Mouse (Mus musculus) left cerebral cortex, postnatal 14 days (tissue): Measurements from ENCODE around the gene Emg1. TPM values are rescaled to one million over a fixed set of nuclear protein-coding genes. Genes with fewer than 3 reads are reported as not detected.

Experiments
- DNase-seq, 2 experiments: peaks; one replicate each; pipeline ENCODE4 v3.0.0; 2021 to 2022; ENCODE audit warnings: low spot score in 2 of 2, mixed read lengths in 1 of 2
- intact Hi-C: fragments of 180-260 bp; cut with DNase I; formaldehyde crosslinking; loops from one replicate; pipeline ENCODE4 v1.15.1; 2025
- total RNA-seq, 2 experiments: library from RNA; stranded (reverse); gene quantifications; 2 replicates each; pipeline ENCODE4 v1.2.3; 2021

Emg1 gene
- total RNA-seq, 2 experiments from 2014 or later: 45.6 to 45.9 TPM

DNA sequence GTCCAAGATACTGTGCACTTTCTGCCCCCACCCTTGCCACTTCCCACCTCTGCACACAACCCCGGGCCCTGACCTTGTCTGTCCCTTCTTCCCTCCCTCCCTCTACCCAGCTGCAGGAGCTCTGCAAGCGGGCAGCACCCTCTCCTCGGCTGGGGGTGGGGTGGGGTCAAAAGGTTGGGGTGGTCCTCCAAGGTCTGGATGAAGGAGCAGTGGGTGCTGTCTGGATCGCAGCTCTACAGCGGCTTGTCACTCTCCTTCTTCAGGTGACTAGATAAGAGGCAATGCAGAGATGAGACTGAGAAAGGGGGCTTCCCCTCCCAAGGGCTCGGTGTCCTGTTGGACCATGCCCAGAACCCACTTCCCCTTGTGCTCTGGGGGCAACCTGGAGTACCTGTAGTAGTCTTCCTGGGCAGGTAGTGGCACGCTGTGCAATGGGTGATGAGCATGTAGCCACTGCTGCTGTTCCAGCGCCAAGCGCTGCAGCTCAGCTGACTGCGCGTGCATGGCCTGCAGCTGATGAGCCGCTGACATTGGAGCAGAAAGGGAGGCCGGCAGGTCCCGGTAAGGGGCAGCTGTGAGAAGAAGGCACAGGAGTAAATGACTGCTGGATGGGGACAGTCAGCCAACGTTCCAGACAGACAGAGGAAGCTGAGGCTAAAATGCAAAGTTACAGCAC is 31.0 kb upstream of the Emg1 start:
- DNase-seq: no peak
- intact Hi-C loops: loop anchor here (5.0 kb wide), 1 partner anchor 41 kb away; no protein-coding TSS in a partner anchor

- intact Hi-C loops: loop anchor here (2.0 to 5.0 kb wide), 2 partner anchors 29 to 40 kb away; partner anchors contain the start of genes Emg1 and Phb2
- no peak for DNase-seq
Observed at GRCm38 (mm10) chr6:124741842-124742241, 29.9 kb upstream of the Emg1 start.

- peak; percentile 88 to 95 for DNase-seq
- intact Hi-C loops: loop anchor here (2.0 to 5.0 kb wide), 2 partner anchors 28 to 39 kb away; partner anchors contain the start of genes Emg1 and Phb2
Observed at GRCm38 (mm10) chr6:124740888-124741761, 29.1 kb upstream of the Emg1 start, which contains the start of gene Grcc10. TSS of gene Grcc10 (minus strand) at chr6:124741374.

GRCm38 (mm10) chr6:124740211-124740887 is 28.4 kb upstream of the Emg1 start:
- peak in 1 of 2 experiments; percentile 58 for DNase-seq
- intact Hi-C loops: loop anchor here (2.0 to 5.0 kb wide), 2 partner anchors 28 to 38 kb away; partner anchors contain the start of genes Emg1 and Phb2

- DNase-seq: no peak
- intact Hi-C loops: no loop called here
Observed at GRCm38 (mm10) chr6:124739231-124739796, 27.3 kb upstream of the Emg1 start.

- intact Hi-C loops: no loop called here
- DNase-seq: no peak
Observed at GRCm38 (mm10) chr6:124738511-124739023, 26.6 kb upstream of the Emg1 start, which contains the start of gene Ptpn6. TSS of gene Ptpn6 (minus strand) at chr6:124738714.

DNA sequence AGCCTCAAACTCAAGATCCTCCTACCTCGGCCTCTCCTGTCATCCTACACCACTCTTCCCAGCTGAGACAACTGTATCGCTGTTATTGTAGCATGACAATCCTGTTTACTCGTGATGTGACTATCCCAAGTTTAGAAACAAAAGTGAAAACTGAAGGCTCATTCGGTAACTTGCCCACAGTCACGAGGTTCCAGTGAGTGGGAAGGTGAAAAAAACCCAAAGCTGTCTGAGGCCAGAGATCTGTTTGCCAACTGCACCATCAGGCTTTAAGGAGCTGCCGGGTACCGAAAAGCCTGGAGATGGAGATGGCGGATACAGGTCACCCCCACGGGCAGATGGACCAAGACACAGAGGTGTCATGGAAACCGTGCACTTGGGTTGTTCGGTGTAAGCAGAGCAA is 25.1 kb upstream of the Emg1 start:
- intact Hi-C loops: no loop called here
- DNase-seq: no peak

- intact Hi-C loops: no loop called here
- DNase-seq: no peak
Observed at GRCm38 (mm10) chr6:124734417-124734816, 22.4 kb upstream of the Emg1 start.

- intact Hi-C loops: no loop called here
- DNase-seq: no peak
Observed at GRCm38 (mm10) chr6:124732476-124733370, 20.7 kb upstream of the Emg1 start.

DNA sequence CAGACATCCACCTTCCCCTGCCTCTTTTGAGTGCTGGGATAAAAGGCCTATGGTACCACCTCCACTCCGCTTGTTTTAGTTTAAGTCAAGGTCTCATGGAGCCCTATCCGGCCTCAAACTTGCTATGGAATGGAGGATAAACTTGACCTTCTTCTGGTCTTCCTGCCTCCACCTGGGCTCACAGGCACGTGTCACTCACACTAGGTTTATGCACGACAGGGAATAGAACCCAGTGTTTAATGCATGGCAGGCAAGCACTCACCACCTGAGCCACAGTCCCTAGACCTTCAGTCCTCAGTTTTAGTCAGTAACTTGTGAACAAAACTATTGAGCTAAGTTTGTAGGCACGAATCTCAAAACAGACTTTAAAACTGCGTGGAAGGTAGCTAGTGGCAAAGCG is 19.1 kb upstream of the Emg1 start:
- intact Hi-C loops: no loop called here
- DNase-seq: no peak

- no peak for DNase-seq
- intact Hi-C loops: no loop called here
Observed at GRCm38 (mm10) chr6:124729850-124730705, 18.1 kb upstream of the Emg1 start.

- intact Hi-C loops: no loop called here
- DNase-seq: no peak
Observed at GRCm38 (mm10) chr6:124728621-124729020, 16.6 kb upstream of the Emg1 start.

- DNase-seq: no peak
- intact Hi-C loops: no loop called here
Observed at GRCm38 (mm10) chr6:124724472-124724871, 12.5 kb upstream of the Emg1 start.

GRCm38 (mm10) chr6:124723541-124723940 is 11.6 kb upstream of the Emg1 start:
- intact Hi-C loops: no loop called here
- DNase-seq: no peak

- DNase-seq: no peak
- intact Hi-C loops: no loop called here
Observed at GRCm38 (mm10) chr6:124722876-124723473, 11.0 kb upstream of the Emg1 start.

GRCm38 (mm10) chr6:124720904-124721303 is 8.9 kb upstream of the Emg1 start:
- intact Hi-C loops: no loop called here

More at GRCm38 (mm10) chr6:124720904-124721303, 8.9 kb upstream of the Emg1 start:
- no peak for DNase-seq
